Mouse (Mus musculus) forebrain, embryonic 13.5 days (tissue): ENCODE data around the gene Haus6. TPM values are rescaled to one million over a fixed set of nuclear protein-coding genes. Genes with fewer than 3 reads are reported as not detected.

Experiments used
- polyA plus RNA-seq: library from polyadenylated mRNA; unstranded; fragments of >200 nt; fragmentation: Nextera tagmentation; extraction: Ambion mirVana; gene quantifications from 2 replicates; pipeline ENCODE4 v1.2.1, GENCODE M21; 2015

Gene Haus6
- polyA plus RNA-seq, 1 experiment from 2014 or later = 19.6 TPM

Other genes with a start within 250 kb of the Haus6 start
- not detected in 2 replicates for gene Saxo1, start 53.7 kb downstream of the Haus6 start, polyA plus RNA-seq
- gene Rraga, start 36.4 kb downstream of the Haus6 start, polyA plus RNA-seq = 82.6 and 88.9 TPM in 2 replicates
- 39.5 and 44.4 TPM in 2 replicates for gene Plin2, start 58.0 kb upstream of the Haus6 start, polyA plus RNA-seq
- gene Dennd4c, start 136.5 kb upstream of the Haus6 start, polyA plus RNA-seq = 4.1 and 5.4 TPM in 2 replicates
- 497 and 551 TPM in 2 replicates for gene Rps6, start 245.4 kb upstream of the Haus6 start, polyA plus RNA-seq